Mouse (Mus musculus) lung, postnatal 25 days (tissue): ENCODE data around the gene Fbln7.
A peak's percentile ranks its signal among the peaks of the same experiment; 100 is the strongest.

Experiments used
- DNase-seq: peaks from one replicate; pipeline ENCODE4 v3.0.0; 2022; ENCODE audit warnings: low spot score

Gene Fbln7

GRCm38 (mm10) chr2:128862636-128863035, at the start of gene Fbln7:
Gene Fbln7, plus strand, starts transcription at chr2:128862981.
- no peak for DNase-seq

- DNase-seq: no peak
Measured at GRCm38 (mm10) chr2:128816311-128816710, 46.5 kb upstream of the Fbln7 start.

GRCm38 (mm10) chr2:128816916-128817315, 45.9 kb upstream of the Fbln7 start:
- DNase-seq: no peak

GRCm38 (mm10) chr2:128817387-128817785, 45.4 kb upstream of the Fbln7 start:
- peak; percentile 84 for DNase-seq

- peak; percentile 95 for DNase-seq
Measured at GRCm38 (mm10) chr2:128817786-128818681, 44.7 kb upstream of the Fbln7 start, which contains the start of gene Tmem87b. Gene Tmem87b, plus strand, starts transcription at chr2:128818118.

- DNase-seq: peak; percentile 58
Measured at GRCm38 (mm10) chr2:128818956-128819643, 43.7 kb upstream of the Fbln7 start.

GRCm38 (mm10) chr2:128820631-128821030, 42.1 kb upstream of the Fbln7 start:
- DNase-seq: no peak

GRCm38 (mm10) chr2:128823893-128824292, 38.9 kb upstream of the Fbln7 start:
- DNase-seq: no peak

GRCm38 (mm10) chr2:128827787-128828186, 35.0 kb upstream of the Fbln7 start:
- DNase-seq: no peak

GRCm38 (mm10) chr2:128832611-128833010, 30.2 kb upstream of the Fbln7 start:
- no peak for DNase-seq

- no peak for DNase-seq
Measured at GRCm38 (mm10) chr2:128833035-128833434, 29.7 kb upstream of the Fbln7 start.

- no peak for DNase-seq
Measured at GRCm38 (mm10) chr2:128833435-128833834, 29.3 kb upstream of the Fbln7 start.

- DNase-seq: no peak
Measured at GRCm38 (mm10) chr2:128837531-128837930, 25.2 kb upstream of the Fbln7 start.

- DNase-seq: peak; percentile 21
Measured at GRCm38 (mm10) chr2:128838611-128839010, 24.2 kb upstream of the Fbln7 start.

GRCm38 (mm10) chr2:128839501-128839900, 23.3 kb upstream of the Fbln7 start:
- DNase-seq: no peak

- no peak for DNase-seq
Measured at GRCm38 (mm10) chr2:128842437-128842836, 20.3 kb upstream of the Fbln7 start.

GRCm38 (mm10) chr2:128850036-128850435, 12.7 kb upstream of the Fbln7 start:
- DNase-seq: no peak

GRCm38 (mm10) chr2:128856673-128857072, 6.1 kb upstream of the Fbln7 start:
- DNase-seq: no peak

GRCm38 (mm10) chr2:128858962-128859361, 3.8 kb upstream of the Fbln7 start:
- DNase-seq: no peak

- no peak for DNase-seq
Measured at GRCm38 (mm10) chr2:128859861-128860260, 2.9 kb upstream of the Fbln7 start.

GRCm38 (mm10) chr2:128863777-128864331, 1.1 kb downstream of the Fbln7 start:
- peak; percentile 36 for DNase-seq

- no peak for DNase-seq
Measured at GRCm38 (mm10) chr2:128865061-128865460, 2.3 kb downstream of the Fbln7 start.

GRCm38 (mm10) chr2:128871656-128872055, 8.9 kb downstream of the Fbln7 start:
- DNase-seq: no peak
